Mouse (Mus musculus): ENCODE results near the gene Traf4. TPM values are rescaled to one million over a fixed set of nuclear protein-coding genes. Genes with fewer than 3 reads are reported as not detected.

Traf4 gene
- total RNA-seq, 2 experiments from 2014 or later: 11.1 to 13.3 TPM

GRCm38 (mm10) chr11:78178859-78179437, 13.6 kb upstream of the Traf4 start:
- no peak for TF ChIP-seq CTCF (conservative IDR thresholded peaks at IDR 0.05)
- Histone ChIP-seq H3K4me3 (peak overlapping the region; percentile 62), H3K27ac (peak overlapping the region; percentile 90)
- peak in 1 of 2 experiments; percentile 51 for DNase-seq (ENCODE audit: low spot score in 2 of 2)

GRCm38 (mm10) chr11:78177903-78178858, 12.8 kb upstream of the Traf4 start:
- DNase-seq (ENCODE audit: low spot score in 2 of 2): peak; percentile 88 to 93
- peak overlapping the region; percentile 90 for H3K27ac ChIP-seq
- TF ChIP-seq CTCF (conservative IDR thresholded peaks at IDR 0.05): peak; percentile 99
- peak overlapping the region; percentile 62 for H3K4me3 ChIP-seq

GRCm38 (mm10) chr11:78177437-78177836, 12.0 kb upstream of the Traf4 start:
- DNase-seq (ENCODE audit: low spot score in 2 of 2): no peak
- Histone ChIP-seq H3K4me3 (peak overlapping the region; percentile 62), H3K27ac (peak overlapping the region; percentile 82)
- TF ChIP-seq CTCF (conservative IDR thresholded peaks at IDR 0.05): no peak

GRCm38 (mm10) chr11:78176905-78177331, 11.5 kb upstream of the Traf4 start:
- no peak for DNase-seq (ENCODE audit: low spot score in 2 of 2)
- H3K4me3 ChIP-seq: peak overlapping the region; percentile 62
- peak overlapping the region; percentile 82 for H3K27ac ChIP-seq
- no peak for TF ChIP-seq CTCF (conservative IDR thresholded peaks at IDR 0.05)

GRCm38 (mm10) chr11:78176402-78176862, 11.0 kb upstream of the Traf4 start, which contains the start of the genes Nek8 and Tlcd1:
Gene Nek8, minus strand, starts transcription at chr11:78176675.
Gene Tlcd1, plus strand, starts transcription at chr11:78176711.
- no peak for TF ChIP-seq CTCF (conservative IDR thresholded peaks at IDR 0.05)
- Histone ChIP-seq H3K27ac (peak within 1 kb of the TSS; percentile 82), H3K4me3 (peak within 1 kb of the TSS; percentile 62)
- peak; percentile 70 to 79 for DNase-seq (ENCODE audit: low spot score in 2 of 2)

- peak overlapping the region; percentile 82 for H3K27ac ChIP-seq
- peak; percentile 52 for TF ChIP-seq CTCF (conservative IDR thresholded peaks at IDR 0.05)
- H3K4me3 ChIP-seq: peak overlapping the region; percentile 62
- DNase-seq (ENCODE audit: low spot score in 2 of 2): no peak
Observed at GRCm38 (mm10) chr11:78175771-78176401, 10.5 kb upstream of the Traf4 start.

GRCm38 (mm10) chr11:78174506-78174905, 9.1 kb upstream of the Traf4 start:
- Histone ChIP-seq H3K4me3 (no peak overlapping the region), H3K27ac (no peak overlapping the region)
- DNase-seq (ENCODE audit: low spot score in 2 of 2): no peak
- TF ChIP-seq CTCF (conservative IDR thresholded peaks at IDR 0.05): no peak

GRCm38 (mm10) chr11:78172748-78173383, 7.5 kb upstream of the Traf4 start:
- H3K4me3 ChIP-seq: no peak overlapping the region
- no peak for DNase-seq (ENCODE audit: low spot score in 2 of 2)
- no peak overlapping the region for H3K27ac ChIP-seq
- TF ChIP-seq CTCF (conservative IDR thresholded peaks at IDR 0.05): no peak

- Histone ChIP-seq H3K27ac (no peak overlapping the region), H3K4me3 (no peak overlapping the region)
- no peak for DNase-seq (ENCODE audit: low spot score in 2 of 2)
- peak; percentile 50 for TF ChIP-seq CTCF (conservative IDR thresholded peaks at IDR 0.05)
Observed at GRCm38 (mm10) chr11:78172034-78172747, 6.8 kb upstream of the Traf4 start.

- no peak overlapping the region for H3K4me3 ChIP-seq
- DNase-seq (ENCODE audit: low spot score in 2 of 2): no peak
- peak; percentile 56 for TF ChIP-seq CTCF (conservative IDR thresholded peaks at IDR 0.05)
- no peak overlapping the region for H3K27ac ChIP-seq
Observed at GRCm38 (mm10) chr11:78171328-78171727, 5.9 kb upstream of the Traf4 start.

- no peak for TF ChIP-seq CTCF (conservative IDR thresholded peaks at IDR 0.05)
- Histone ChIP-seq H3K27ac (no peak overlapping the region), H3K4me3 (no peak overlapping the region)
- DNase-seq (ENCODE audit: low spot score in 2 of 2): no peak
Observed at GRCm38 (mm10) chr11:78170306-78170705, 4.9 kb upstream of the Traf4 start.
